Mouse (Mus musculus) cerebellum, adult 9-11 months (tissue): ENCODE measurements around the gene Vti1a.

Experiments
- DNase-seq: peaks from one replicate; pipeline ENCODE4 v3.0.0; 2022

Gene Vti1a

DNA sequence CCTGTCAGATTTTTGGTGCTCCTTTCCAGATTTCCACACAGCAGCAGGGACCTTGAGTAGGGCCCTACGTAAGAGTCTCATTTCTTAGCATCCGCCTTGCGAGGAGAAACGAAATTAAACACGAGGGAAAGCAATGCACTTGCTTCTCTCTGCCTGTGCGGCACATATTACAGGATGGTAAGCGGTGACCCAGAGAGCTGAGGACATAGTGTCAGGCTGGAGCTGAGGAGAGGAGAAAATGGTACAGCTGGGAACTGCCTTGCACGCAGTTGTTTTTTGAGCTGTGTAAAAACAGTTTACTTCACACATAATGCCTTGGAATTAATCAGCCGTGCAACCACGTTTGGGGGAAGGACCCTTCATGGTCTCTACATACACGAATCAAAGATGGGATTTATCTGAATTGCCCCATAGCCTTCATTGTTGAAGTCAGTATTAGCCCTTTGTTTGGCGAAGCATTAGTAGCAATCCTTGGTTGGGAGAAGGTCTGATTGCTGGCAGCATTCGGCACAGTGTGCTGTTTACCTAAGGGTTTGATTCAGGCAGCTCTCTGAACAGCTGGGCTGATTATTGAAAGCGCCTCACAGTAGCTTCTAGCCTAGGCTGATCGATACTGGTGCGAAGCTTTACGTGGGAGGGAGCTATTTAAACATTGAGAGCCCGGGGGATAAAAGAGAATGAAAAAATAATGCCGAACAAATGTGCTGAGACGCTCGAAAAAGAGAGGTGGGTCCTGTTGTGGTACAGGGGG is 153.4 kb downstream of the Vti1a start:
- DNase-seq, result no peak

DNA sequence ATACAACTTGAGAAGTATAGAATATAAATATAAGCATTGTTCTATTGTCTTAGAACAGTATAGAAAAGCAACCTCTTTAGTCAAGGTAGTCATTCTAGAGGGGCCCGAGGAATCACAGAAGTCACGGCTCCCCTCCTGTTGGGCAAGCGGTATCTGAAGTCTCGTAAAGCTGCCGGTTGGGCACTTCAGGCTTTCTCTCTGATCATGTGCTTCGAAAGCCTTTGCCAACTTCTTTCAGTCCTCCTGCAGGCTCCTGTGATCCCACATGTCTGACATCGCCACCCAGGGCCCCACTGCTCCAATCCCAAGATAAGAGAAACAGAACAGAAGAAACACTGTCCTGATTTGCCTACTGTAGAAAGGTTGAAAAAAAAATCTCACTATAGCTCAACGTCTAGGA is 156.5 kb downstream of the Vti1a start:
- no peak for DNase-seq

DNA sequence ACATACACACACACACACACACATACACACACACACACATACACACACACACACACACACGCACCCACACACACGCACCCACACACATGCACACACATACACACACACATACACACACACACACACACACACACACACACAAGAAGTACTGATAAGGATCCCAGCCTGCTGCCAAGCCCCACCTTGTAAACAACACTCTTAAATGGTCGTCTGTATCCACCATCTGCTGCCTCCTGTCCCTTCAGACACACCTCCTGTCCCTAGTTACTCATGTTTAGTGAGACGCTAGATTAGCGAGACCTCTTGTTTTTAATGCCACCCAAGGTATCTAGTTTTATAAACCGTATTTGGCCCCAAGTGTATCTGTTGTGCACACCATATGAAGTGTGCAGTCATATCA is 158.1 kb downstream of the Vti1a start:
- no peak for DNase-seq

DNA sequence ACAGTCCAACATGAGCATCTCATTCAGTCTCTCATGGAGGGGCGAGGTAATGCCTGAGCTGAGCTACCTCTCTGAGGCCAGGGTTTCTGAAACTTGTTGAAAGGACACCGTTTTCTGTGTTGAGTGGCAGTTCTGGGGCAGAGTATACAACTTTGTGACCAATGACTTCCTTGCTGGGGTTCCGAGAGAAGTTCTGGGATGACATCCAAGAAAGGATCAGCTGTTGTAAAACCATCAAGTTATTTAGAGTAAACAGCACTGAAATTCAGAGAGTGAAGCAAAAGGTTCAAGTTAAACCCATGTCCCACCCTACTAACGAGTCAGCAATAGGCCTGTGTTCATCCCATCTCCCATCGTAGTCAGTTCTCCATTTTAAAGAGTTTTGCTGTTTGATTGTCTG is 164.4 kb downstream of the Vti1a start:
- no peak for DNase-seq

DNA sequence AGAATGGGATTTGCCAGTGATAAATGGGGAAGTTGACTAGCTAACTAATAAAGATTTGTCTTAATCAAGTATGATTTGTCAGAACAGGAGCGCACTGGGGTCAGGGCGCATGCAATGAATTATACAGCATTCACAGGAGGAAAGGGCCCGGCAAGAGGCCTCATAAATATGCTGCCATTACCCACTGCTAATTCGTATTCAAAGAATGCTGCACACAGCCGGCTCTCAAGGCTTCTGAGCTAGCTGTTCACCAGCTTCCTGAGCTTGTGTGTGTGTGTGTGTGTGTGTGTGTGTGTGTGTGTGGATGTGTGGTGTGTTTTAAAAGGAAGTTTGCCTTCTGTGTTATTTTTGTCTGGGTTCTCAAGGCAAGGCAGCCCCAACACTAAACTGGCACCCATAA is 165.2 kb downstream of the Vti1a start:
- DNase-seq, result no peak

DNA sequence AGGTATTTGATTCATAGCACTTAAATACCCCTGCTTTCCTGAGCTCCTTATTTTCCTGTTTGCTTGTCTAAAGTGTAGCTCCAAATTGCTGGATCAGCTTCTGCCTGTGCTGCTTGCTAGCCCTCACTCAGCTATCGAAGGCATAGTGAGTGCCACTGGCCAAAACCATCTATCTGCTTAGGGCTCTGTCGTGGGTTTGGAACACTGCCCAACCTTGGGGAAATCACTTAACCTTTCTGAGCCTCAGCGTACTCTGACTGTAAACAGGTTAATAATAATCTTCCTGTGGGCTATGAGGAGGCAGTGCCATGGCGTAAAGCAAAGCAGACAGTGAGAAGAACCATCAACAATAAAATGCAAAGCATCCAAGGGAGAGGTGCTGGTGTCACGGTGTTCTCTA is 167.4 kb downstream of the Vti1a start:
- DNase-seq, result no peak

DNA sequence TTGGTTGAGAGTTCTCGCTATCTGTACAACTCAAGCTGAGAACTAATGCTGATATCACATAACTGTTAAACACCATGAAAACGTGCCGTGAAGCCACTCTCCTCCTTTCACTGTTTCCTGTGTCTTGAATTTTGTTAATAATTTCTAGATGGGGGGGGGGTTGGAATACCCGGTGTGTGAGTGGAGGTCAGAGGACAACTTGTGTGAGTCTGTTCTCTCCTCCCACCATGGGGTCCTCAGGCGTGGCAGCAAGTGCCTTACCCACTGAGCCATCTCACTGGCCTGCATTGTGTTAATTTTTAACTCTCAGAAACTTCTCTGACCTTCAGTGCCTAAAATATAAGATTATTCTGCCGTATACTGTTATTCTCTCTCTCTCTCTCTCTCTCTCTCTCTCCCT is 168.5 kb downstream of the Vti1a start:
- DNase-seq, result no peak

DNA sequence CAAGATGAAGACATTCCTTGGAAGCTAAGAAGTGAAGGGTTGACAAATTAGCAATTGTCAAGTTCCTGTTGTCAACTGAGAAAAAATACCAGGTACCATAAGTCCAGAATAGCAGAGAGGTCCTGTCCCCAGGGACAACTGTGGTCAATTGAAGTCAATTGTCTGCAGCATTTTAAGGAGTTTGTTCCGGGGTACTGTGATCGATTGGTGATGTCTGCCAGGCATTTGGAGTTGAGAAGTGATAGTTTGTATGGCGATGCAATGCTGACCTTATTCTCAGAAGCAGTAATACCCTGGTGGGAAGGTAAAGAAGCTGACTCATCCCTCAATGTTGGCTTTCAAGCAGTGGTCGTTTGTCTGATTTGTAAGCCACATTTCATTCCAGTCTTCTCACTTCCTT is 170.4 kb downstream of the Vti1a start:
- no peak for DNase-seq

DNA sequence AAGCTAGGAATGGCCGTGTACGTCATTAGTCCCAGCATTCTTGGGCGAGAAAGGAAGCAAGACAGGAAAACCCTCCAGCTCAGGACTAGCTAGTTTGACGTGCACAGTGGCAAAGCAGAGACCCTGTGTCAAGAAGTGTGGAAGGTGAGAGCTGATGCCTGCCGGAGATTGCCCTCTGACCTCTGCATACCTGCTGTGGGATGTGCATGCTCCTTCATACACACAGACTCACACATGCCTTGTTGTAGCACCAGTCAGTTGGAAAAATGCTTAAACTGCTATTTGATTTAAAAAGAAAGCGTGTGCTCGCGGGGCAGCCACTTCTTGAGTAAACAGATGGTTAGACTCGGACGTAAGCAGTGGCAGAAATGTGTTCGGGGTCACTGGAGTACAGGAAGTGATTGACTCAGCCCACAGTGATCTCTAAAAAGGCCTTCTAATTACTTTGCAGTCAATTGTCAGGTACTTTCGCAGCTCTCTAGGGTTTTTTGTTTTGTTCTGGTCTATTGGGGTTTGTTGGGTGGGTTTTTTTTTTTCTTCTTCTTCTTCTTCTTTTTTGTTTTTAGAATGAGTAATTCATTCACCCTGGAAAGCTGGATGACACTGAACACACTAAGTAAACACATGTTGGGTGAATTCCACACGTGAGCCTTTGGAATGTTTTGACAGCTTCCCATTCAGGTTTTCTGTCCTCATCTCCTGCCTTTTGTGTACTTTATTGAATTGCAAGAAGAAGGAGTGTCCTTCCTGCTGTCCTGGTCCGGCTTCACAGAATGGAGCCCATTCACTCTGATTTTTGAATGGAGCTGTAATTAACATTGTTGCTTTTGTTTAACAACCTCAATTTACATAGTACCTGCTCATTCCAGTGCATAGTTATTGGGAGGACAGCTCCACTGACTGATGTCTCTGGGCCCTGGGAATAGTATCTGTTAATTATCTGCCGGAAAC is 175.3 kb downstream of the Vti1a start:
- no peak for DNase-seq

DNA sequence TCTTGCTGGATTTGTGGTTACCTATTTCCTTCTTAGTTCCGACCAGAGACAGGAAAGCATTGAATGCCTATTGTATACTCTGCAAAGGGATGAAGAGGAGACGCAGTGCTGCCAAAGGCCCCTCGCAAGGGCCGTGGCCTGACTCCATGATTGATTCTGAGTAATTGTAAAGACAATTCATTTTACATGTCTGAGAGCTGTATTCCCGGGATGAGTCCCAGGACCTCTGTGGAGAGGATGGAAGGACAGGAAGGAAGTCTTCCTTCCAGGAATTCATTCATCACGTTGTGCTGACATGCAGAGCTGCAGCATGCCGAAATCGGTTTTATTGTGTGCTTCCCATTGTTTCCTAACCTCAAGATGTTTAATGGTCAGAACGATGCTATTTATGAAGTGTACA is 180.2 kb downstream of the Vti1a start:
- no peak for DNase-seq

DNA sequence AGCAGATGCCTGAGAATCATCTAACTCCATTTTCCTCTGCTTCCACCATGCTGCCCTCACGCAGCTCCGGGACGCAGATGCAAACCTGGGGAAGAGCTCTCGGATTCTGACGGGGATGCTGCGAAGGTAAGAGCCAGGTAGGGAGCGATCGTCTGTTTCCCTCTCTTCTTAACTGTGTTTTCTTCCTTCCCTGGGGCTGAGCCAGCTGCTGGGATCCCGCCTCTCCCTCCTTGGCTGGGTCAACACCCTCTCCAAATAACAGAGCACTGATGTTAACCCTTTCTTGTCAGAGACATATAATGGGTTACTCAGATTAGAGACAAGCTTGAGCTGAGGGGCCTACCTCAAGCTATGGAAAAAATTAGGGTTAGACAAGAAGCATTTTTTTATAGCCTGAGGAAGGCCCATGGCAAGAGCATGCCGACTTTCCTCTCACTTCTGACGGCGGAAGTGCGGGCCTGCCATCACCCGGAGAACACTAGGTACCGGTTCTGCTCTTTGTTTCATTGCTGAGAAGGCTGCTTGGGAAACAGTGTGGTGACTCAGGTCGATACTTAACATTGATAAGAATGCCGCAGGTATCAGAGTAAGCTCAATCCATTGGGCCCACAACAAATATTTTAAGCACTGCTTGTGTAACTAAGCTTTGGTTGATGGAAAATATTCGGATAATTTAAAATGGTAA is 183.2 kb downstream of the Vti1a start:
- no peak for DNase-seq

DNA sequence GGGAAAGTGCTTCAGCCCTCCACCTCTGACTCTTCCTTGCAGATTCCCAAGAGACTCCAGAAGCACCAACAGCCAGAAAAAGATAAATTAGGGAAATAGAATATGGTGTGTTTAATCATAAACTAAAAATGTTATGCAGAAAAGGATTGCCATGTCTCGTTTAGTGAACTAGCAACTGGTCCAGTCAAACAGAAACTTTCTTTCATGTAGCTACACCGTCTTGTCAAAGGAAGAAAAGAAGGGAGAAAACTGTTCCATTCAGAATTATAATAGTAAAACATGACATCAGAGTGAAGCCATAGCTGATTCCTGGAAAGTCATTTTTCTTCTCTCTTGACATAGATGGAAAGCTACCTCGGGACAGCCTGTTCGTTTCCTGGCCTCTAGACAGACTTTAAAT is 185.9 kb downstream of the Vti1a start:
- no peak for DNase-seq

DNA sequence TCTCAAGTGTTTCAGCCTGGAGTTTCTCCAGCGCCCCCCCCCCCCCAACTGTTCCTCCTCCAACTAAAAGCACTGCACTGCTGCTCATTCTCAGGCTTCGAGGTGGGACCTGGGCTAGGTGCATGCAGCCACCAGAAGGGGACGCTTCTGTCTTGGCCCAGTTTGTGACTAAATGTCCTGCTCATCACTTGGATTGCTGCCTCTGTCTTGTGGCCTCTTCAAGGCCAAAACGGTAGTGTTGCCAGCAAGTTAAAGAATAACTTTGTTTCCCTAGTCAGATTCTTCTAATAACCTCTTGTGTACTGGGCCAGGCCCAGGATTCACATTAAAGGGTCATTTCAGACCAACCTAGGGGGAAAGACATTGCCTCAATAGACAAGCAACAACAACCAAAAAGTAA is 187.7 kb downstream of the Vti1a start:
- DNase-seq, result no peak

DNA sequence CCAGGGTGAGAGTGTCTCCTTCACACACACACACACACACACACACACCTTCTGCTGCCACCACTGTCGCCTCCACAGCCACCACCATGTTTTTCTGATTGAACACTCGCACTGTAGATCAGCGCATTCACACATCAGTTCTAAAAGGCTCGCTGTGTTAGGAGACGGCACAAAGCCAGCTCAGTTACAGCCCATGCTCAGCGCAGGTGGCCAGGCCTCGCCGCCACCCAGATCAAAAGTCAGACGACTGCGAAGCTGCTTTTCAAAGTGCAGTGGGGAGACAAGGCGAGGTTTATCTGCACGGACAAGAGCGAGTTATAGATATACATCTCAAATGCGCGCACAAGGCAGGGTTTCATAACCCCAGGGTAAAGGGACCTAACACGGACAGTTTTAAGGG is 191.7 kb downstream of the Vti1a start:
- no peak for DNase-seq

DNA sequence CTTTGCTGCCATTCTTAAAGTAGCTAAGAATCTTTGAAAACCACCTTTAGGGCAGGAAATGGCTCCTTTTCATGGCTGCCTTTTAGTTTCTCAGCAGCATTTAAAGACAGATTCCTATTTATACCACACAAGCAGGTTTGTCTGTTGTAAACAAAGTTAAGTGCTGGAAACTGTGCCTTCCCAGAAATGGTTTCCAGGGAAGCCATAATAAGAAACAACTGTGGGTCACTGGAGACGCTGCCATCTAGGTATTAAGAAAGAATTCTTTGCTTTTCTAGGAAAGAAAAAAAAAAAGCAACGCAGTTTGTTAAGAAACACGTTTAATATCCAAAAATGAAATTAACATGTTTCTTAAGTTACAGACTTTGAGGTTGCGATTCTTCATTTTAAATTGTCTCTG is 192.1 kb downstream of the Vti1a start:
- DNase-seq, result no peak

DNA sequence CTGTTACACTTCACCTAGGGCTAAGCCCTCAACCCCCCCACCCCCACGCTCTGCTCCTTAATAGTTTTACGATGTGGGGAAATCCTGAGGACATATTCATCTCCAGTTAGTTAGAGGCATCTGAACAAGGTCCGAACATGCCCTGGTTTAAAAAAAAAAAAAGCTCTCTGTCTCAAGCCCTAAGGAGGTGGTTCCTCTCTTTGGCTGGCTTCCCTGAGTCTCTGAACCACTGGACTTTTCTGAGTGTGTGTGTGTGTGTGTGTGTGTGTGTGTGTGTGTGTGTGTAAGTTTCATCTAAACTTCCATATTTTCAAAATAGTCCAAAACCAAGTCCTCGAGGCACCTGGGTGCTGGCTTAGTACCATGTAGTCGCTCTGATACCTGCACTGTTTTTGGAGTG is 192.9 kb downstream of the Vti1a start:
- no peak for DNase-seq

DNA sequence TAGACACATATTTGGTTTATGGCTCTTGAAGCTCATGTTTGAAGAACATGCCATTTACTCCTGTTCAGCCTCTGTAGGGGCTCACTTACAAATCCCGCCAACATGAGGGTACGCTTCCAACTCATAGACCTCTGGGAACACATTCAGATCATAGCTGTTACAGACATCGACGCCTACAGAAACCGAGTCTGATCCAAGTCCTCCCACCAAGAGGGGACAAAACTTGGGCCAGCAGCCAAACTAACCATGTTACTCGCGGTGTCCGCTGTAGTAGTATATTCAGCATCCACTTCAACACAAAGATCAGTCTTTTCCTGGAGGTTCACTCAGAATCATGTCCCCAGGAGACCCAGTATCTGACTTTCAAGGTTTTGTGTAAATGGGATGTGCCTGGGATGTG is 193.5 kb downstream of the Vti1a start:
- no peak for DNase-seq

DNA sequence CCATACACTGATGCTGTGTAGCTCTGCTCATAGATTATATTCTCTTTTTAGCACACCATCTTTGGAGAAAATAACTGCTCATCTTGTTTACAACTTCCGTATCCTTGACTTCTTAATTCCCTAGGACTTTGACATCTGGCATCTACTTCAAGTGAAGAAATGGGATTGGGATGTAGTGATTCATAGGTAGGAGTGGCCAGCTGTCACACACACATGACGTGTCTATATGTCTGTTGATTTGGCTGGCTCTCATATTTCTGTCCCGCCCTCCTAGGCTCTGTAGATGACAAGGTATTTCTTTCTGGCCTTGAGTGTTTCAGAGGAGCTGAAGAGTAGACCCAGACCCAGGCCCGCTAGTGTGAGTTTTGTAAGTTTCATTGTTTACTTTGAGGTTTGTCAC is 197.8 kb downstream of the Vti1a start:
- no peak for DNase-seq

DNA sequence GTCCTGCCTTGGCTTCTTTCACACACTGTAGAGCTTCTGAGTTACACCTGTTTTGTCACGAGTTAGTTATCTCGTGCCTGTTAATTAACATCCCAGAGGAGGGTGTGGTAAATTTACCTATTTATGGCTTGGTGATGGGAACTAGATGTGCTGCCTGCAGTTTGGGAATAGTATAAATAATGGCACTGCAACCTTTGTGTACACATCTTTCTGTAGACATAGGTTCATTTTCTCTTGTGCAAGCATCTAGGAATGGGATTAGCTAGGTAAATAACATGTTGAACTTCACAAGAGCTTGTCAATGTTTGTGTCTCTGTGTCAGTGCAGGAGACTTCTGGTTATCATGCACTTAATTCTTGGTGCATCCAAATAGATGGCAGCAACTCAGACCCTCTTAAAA is 204.1 kb downstream of the Vti1a start:
- no peak for DNase-seq

DNA sequence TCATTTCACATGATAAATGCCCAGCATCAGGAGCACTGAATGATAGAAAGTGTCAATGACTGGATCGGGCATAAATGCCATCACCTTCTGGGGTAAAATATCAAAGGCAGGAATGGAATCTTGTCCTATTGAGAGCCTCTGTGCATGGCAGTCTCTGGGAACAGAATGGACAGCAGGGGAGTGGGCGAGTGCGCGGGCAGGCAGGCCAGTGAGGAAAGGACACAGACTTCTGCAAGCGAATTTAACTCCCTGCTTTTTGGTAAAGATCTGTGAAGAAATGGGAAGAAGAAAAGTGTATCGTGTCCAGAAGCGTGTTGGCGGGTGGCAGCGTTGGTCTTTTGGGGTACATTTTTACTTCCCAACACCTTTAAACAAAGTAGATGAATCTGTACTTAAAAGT is 207.2 kb downstream of the Vti1a start:
- no peak for DNase-seq

DNA sequence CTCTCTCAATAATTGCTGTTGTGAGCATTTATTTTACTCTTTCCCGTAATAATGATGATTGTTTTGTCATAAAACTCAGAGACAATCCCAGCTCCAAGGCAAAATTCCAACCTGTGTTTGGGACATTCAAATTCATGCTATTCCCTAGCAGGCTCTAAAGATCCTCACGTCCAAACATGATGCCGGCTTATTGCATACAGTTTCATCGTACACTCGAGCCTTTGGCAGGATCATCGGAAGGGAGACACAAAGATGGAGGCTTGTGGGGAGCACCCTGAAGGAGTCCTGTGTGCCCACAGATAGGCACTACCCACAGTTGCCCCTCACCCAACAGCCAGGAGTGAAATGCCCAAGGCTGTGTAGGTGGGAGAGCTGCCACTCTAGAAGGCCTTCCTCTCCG is 208.3 kb downstream of the Vti1a start:
- DNase-seq, result no peak

DNA sequence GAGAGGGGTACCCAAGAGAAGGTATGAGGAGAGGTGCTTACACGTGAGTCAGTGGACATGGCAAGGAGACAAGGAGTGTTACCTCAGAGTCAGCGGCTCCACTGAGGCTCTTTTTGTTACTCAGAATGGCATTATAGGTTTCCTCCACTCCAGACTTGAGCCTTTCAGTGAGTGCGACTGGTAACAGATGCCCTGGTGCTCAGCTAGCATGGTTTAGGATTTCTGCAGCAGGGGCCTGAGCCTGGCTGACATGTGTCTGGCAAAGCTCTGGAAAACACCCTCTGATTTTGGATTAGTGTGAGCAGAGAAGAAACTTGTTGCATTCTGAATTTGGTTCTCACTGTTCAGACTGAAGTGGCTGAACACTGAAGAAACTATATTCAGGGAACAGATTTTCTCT is 209.0 kb downstream of the Vti1a start:
- DNase-seq, result no peak

DNA sequence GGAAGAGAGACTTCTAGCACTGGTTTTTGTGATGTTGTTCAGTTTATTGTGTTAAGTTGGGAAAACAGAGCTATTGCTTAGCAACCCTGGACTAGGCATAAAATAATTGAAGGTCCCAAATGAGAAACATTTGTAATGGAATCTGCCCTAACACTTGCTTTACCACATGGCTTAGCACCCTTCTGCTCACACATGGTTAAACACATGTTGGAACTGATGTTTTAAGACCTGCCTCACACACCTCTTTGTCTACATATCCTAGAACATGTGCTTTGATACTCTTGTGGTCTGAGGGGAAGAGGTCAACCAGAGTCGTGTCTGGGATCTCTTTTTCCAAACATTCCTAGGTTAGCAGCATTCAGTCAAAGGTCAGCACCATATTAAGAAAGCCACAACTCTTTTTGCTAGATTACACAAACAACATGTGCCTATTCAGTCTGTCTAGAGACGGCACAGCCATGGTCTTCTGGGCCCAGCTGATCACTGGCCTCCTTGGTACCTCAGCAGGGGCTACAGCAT is 210.7 kb downstream of the Vti1a start:
- DNase-seq, result no peak

DNA sequence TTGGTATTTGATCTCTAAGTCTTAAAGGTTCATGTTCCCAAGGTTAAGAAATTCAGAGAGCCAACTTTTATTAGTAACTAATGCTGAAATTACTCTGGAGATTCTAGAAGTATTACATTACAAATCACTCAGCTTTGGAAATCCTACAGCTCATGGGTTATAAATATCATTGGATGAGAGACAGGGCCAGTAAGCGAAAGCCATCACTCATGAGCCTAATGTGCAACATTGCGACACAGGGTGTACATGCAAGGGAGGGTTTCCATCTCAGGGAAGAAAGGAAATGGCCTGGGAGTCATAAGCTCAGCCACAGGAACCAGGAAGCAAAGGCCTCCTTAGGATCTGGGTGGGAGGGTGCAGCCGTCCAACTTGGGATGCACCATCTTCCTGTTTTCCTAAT is 213.9 kb downstream of the Vti1a start:
- DNase-seq, result no peak
